Mouse (Mus musculus) myocyte (in vitro differentiated cells): ENCODE data around the gene Stum.

Experiments
- CEBPB ChIP-seq: IDR thresholded peaks from 2 replicates; pipeline ENCODE4 v1.6.1; 2011; ENCODE audit warnings: mild to moderate bottlenecking, moderate library complexity; ENCODE audit not compliant: poor library complexity, insufficient read depth, severe bottlenecking
- E2F4 ChIP-seq: IDR thresholded peaks from one replicate; pipeline ENCODE4 v1.6.1; 2011; ENCODE audit warnings: mild to moderate bottlenecking, control low read depth, moderate library complexity; ENCODE audit not compliant: insufficient read depth
- MAX ChIP-seq: IDR thresholded peaks from one replicate; pipeline ENCODE4 v1.6.1; 2011; ENCODE audit warnings: low read depth, mild to moderate bottlenecking, control low read depth
- MYOG ChIP-seq, 3 experiments: IDR thresholded peaks; one replicate each; pipeline ENCODE4 v1.6.1; 2011; ENCODE audit warnings: control low read depth in 2 of 3, low read depth in 2 of 3, mild to moderate bottlenecking in 2 of 3; ENCODE audit not compliant: insufficient read length in 2 of 3, control insufficient read depth in 1 of 3, insufficient read depth in 1 of 3
- POLR2A ChIP-seq: IDR thresholded peaks from one replicate; pipeline ENCODE4 v1.6.1; 2011; ENCODE audit warnings: low read depth, mild to moderate bottlenecking, control low read depth, moderate library complexity; ENCODE audit not compliant: insufficient read length
- REST ChIP-seq: IDR thresholded peaks from one replicate; pipeline ENCODE4 v1.6.1; 2011; ENCODE audit warnings: mild to moderate bottlenecking, control low read depth, moderate library complexity; ENCODE audit not compliant: insufficient read depth, insufficient read length

DNA sequence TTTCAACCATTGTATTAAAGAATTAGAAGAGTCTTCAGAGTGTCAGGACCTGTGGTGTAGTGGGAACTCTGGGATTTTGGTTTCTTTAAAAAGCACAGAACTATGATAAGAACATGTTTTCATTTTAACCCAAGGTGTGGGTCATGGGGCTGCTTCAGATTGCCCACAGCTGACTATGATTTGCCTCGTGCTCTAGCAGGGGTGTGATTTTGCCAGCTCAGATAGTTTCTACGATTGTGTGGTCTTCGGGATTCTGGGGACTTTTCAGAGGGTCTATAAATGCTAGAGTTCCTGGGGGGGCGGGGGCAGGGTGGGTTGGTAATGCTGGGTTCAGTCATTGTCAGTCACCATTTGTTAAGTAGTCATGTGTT lies 91.7 kb downstream of the Stum start:
- no peak for TF ChIP-seq POLR2A
- TF ChIP-seq REST = no peak
- TF ChIP-seq E2F4 = no peak
- no peak for TF ChIP-seq MAX
- no peak for TF ChIP-seq CEBPB
- TF ChIP-seq MYOG (IDR thresholded peaks at IDR 0.05; ENCODE audit: control insufficient read depth in 1 of 3, insufficient read depth in 1 of 3, insufficient read length in 2 of 3, low read depth in 2 of 3) = no peak
